Mouse (Mus musculus) hindbrain, embryonic 12.5 days (tissue): ENCODE measurements at regions not wholly inside any gene's neighbourhood (a gene's known extent, or its start where the extent isn't known, plus 50 kb on each side); places are given as distances from the start of the nearest gene placed in this dataset.

ENCODE experiments used
- ATAC-seq: fragments of 200-750 bp; cut with Nextera tagmentation; 2 replicates; pipeline ENCODE4 v1.8.0; 2017; ENCODE audit warnings: moderate TSS enrichment; ENCODE audit not compliant: low FRiP score
- H3K27ac ChIP-seq: fragments of 300-500 bp; sonication (generic); 2 replicates; pipeline ENCODE4 v1.5.1; 2016; ENCODE audit warnings: mild to moderate bottlenecking
- H3K27me3 ChIP-seq: fragments of 300-500 bp; sonication (generic); 2 replicates; pipeline ENCODE4 v1.6.1; 2016; ENCODE audit warnings: mild to moderate bottlenecking
- H3K36me3 ChIP-seq: fragments of 300-500 bp; sonication (generic); 2 replicates; pipeline ENCODE4 v1.6.1; 2016; ENCODE audit warnings: mild to moderate bottlenecking
- H3K4me1 ChIP-seq: fragments of 300-500 bp; sonication (generic); 2 replicates; pipeline ENCODE4 v1.6.1; 2016
- H3K4me2 ChIP-seq: fragments of 300-500 bp; sonication (generic); replicated peaks from 2 replicates; pipeline ENCODE4 v1.6.1; 2016; ENCODE audit warnings: mild to moderate bottlenecking
- H3K4me3 ChIP-seq: fragments of 300-500 bp; sonication (generic); 2 replicates; pipeline ENCODE4 v1.5.1; 2016; ENCODE audit warnings: mild to moderate bottlenecking
- H3K9ac ChIP-seq: fragments of 300-500 bp; sonication (generic); 2 replicates; pipeline ENCODE4 v1.6.1; 2016; ENCODE audit warnings: mild to moderate bottlenecking, moderate library complexity
- H3K9me3 ChIP-seq: fragments of 300-500 bp; sonication (generic); replicated peaks from 2 replicates; pipeline ENCODE4 v1.6.1; 2016; ENCODE audit warnings: mild to moderate bottlenecking
- WGBS: fragments of 180-500 bp; shearing (Covaris S2); methylation state at CpG from one replicate; pipeline ENCODE4 v1.1.7; 2016; 5-methylcytosine and 5-hydroxymethylcytosine counted together

- Histone ChIP-seq H3K36me3 (no peaks in the 10 kb centered on the region), H3K4me1 (no peaks in the 10 kb centered on the region), H3K4me2 (no peak overlapping the region), H3K9ac (no peak overlapping the region), H3K27ac (no peak overlapping the region), H3K9me3 (no peaks in the 10 kb centered on the region), H3K27me3 (no peaks in the 10 kb centered on the region), H3K4me3 (no peak overlapping the region)
- no peak for ATAC-seq
- 67% methylated on average over 1 of the region's 1 CpGs for WGBS
Observed at GRCm38 (mm10) chr11:14769008-14769407, 169.9 kb downstream of the Pom121l12 start.

GRCm38 (mm10) chr11:14769448-14770357 is 170.6 kb downstream of the Pom121l12 start:
- ATAC-seq: no peak
- no peaks in the 10 kb centered on the region for H3K27me3 ChIP-seq
- no peak overlapping the region for H3K9ac ChIP-seq
- H3K4me3 ChIP-seq: no peak overlapping the region
- no peaks in the 10 kb centered on the region for H3K9me3 ChIP-seq
- H3K4me1 ChIP-seq: no peaks in the 10 kb centered on the region
- H3K4me2 ChIP-seq: no peak overlapping the region
- H3K27ac ChIP-seq: no peak overlapping the region
- WGBS: 41% methylated on average over 9 of the region's 9 CpGs
- H3K36me3 ChIP-seq: no peaks in the 10 kb centered on the region

- no peak overlapping the region for H3K27ac ChIP-seq
- H3K36me3 ChIP-seq: no peaks in the 10 kb centered on the region
- no peak overlapping the region for H3K9ac ChIP-seq
- H3K4me2 ChIP-seq: no peak overlapping the region
- 55% methylated on average over 1 of the region's 1 CpGs for whole genome bisulfite sequencing
- no peak overlapping the region for H3K4me3 ChIP-seq
- no peaks in the 10 kb centered on the region for H3K27me3 ChIP-seq
- H3K4me1 ChIP-seq: no peaks in the 10 kb centered on the region
- no peaks in the 10 kb centered on the region for H3K9me3 ChIP-seq
- ATAC-seq: 0 out of 2 replicates have a peak, but pooled peaks have one; percentile 46
Observed at GRCm38 (mm10) chr11:14798314-14798713, 199.2 kb downstream of the Pom121l12 start.

GRCm38 (mm10) chr11:14799227-14799626 is 200.2 kb downstream of the Pom121l12 start:
- no peak for ATAC-seq
- WGBS: 54% methylated on average over 3 of the region's 3 CpGs
- Histone ChIP-seq H3K9ac (no peak overlapping the region), H3K27me3 (no peaks in the 10 kb centered on the region), H3K4me3 (no peak overlapping the region), H3K4me2 (no peak overlapping the region), H3K36me3 (no peaks in the 10 kb centered on the region), H3K27ac (no peak overlapping the region), H3K9me3 (no peaks in the 10 kb centered on the region), H3K4me1 (no peaks in the 10 kb centered on the region)

GRCm38 (mm10) chr11:14818936-14819335 is 219.9 kb downstream of the Pom121l12 start:
- ATAC-seq: no peak
- 32% methylated on average over 2 of the region's 2 CpGs for WGBS
- H3K27ac ChIP-seq: no peak overlapping the region
- no peak overlapping the region for H3K4me2 ChIP-seq
- no peak overlapping the region for H3K4me3 ChIP-seq
- no peaks in the 10 kb centered on the region for H3K27me3 ChIP-seq
- no peaks in the 10 kb centered on the region for H3K36me3 ChIP-seq
- no peaks in the 10 kb centered on the region for H3K9me3 ChIP-seq
- no peaks in the 10 kb centered on the region for H3K4me1 ChIP-seq
- no peak overlapping the region for H3K9ac ChIP-seq
